ENCODE assay signal across 9 mouse cellular contexts in the genomic region with DNA sequence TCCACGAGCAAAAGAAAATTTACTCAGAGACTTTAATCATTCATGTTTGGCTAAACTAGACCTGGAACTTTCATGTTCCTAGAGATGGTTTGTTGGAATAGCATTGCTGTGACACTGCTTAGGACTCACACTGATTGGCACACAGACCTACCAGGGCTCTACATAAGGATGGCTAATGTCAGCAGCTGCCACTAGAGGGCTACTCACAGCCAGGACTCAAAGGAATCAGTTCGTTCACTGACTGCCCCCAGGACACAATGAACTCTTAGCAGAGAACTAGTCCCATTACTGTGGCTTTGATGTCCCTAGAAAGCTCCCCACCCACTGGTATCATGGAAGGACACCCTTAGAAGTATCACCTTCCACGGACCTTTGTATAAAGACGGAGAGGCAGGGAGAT.
DNase-seq lines count a peak whose midpoint lies in the region; ATAC-seq and TF ChIP-seq lines count a peak whose summit lies in the region.
"Had no signal": no experiment of that assay in that cellular context is flagged by ENCODE, and none has a peak within 500 bp of the region (broad histone marks: within the 10 kb centered on the region; RNA-seq: fewer than 3 reads in every experiment).

No protein-coding gene starts in this region.

- no peak overlapping the region for H3K27ac ChIP-seq in kidney, embryonic 16.5 days (ENCODE audit: low read length)
- no peak overlapping the region for H3K27ac ChIP-seq in CH12.LX (ENCODE audit: insufficient read depth, low read depth)
- H3K27ac ChIP-seq: limb, embryonic 15.5 days had no signal

- no peak overlapping the region for H3K9ac ChIP-seq in kidney, embryonic 16.5 days (replicated peaks; ENCODE audit: low read length)
- H3K9ac ChIP-seq in CH12.LX (ENCODE audit: insufficient read depth, low read depth): no peak overlapping the region
- H3K9ac ChIP-seq: limb, embryonic 15.5 days had no signal

- 0 out of 2 replicates have a peak, but pooled peaks cover 5% of the 10 kb centered on the region for H3K4me1 ChIP-seq in kidney, embryonic 16.5 days (ENCODE audit: insufficient read depth, low read length)
- H3K4me1 ChIP-seq in CH12.LX (ENCODE audit: control insufficient read depth in 1 of 2, insufficient read depth in 2 of 2): no peaks in the 10 kb centered on the region
- H3K4me1 ChIP-seq: limb, embryonic 15.5 days had no signal

- peak; percentile 37 for TF ChIP-seq RAD21 in CH12.LX (IDR thresholded peaks at IDR 0.05; ENCODE audit: low read depth, low read length)

- H3K36me3 ChIP-seq in kidney, embryonic 16.5 days (ENCODE audit: insufficient read depth, low read length): no peaks in the 10 kb centered on the region
- H3K36me3 ChIP-seq in CH12.LX (replicated peaks in 1 of 2; ENCODE audit: control insufficient read depth in 1 of 2, insufficient read depth in 1 of 2, low read length in 1 of 2): no peaks in the 10 kb centered on the region
- H3K36me3 ChIP-seq: limb, embryonic 15.5 days had no signal

- no peak for TF ChIP-seq EP300 in CH12.LX (IDR thresholded peaks at IDR 0.05; ENCODE audit: low read length)

- no peak for ATAC-seq in kidney, embryonic 16.5 days (ENCODE audit: low FRiP score, low TSS enrichment)
- ATAC-seq in inflammation-experienced regulatory T-cells, adult 6 months: no peak

- peaks cover 2% of the 10 kb centered on the region; the same call in 1 of the 2 replicates for H3K27me3 ChIP-seq in kidney, embryonic 16.5 days (ENCODE audit: insufficient read depth, low read length)
- no peaks in the 10 kb centered on the region for H3K27me3 ChIP-seq in CH12.LX (replicated peaks)
- H3K27me3 ChIP-seq: limb, embryonic 15.5 days had no signal

- peak; percentile 63 to 72 for TF ChIP-seq CTCF in CH12.LX (conservative IDR thresholded peaks at IDR 0.05 in 1 of 2, IDR thresholded peaks at IDR 0.05 in 1 of 2; ENCODE audit: low read depth in 2 of 2, low read length in 2 of 2)

- H3K9me3 ChIP-seq in kidney, embryonic 16.5 days (ENCODE audit: low read length): no peaks in the 10 kb centered on the region
- H3K9me3 ChIP-seq in CH12.LX (replicated peaks; ENCODE audit: low read length): no peaks in the 10 kb centered on the region
- H3K9me3 ChIP-seq: limb, embryonic 15.5 days had no signal

- no peaks in the 10 kb centered on the region for H3K79me2 ChIP-seq in CH12.LX (replicated peaks; ENCODE audit: control insufficient read depth, extremely low read depth, insufficient read depth, poor library complexity, severe bottlenecking)

- H3K4me2 ChIP-seq in kidney, embryonic 16.5 days (replicated peaks; ENCODE audit: low read depth, low read length): no peak overlapping the region
- H3K4me2 ChIP-seq in CH12.LX (ENCODE audit: insufficient read depth, low read depth, poor library complexity, severe bottlenecking): no peak overlapping the region
- H3K4me2 ChIP-seq: limb, embryonic 15.5 days had no signal

- no peak overlapping the region for H3K4me3 ChIP-seq in kidney, embryonic 16.5 days (ENCODE audit: low read length)
- H3K4me3 ChIP-seq in CH12.LX (replicated peaks in 1 of 3; ENCODE audit: low read depth in 2 of 3, low read length in 2 of 3, poor library complexity in 1 of 3): no peak overlapping the region
- H3K4me3 ChIP-seq: limb, embryonic 15.5 days had no signal

- peak; percentile 14 for DNase-seq in kidney, adult 18-20 months
- DNase-seq in CH12.LX (ENCODE audit: extremely low read depth) (peak; percentile 48), ZHBTc4 (ENCODE audit: low read depth, low spot score) (peak; percentile 79)
- DNase-seq in kidney, postnatal 36 days: peak; percentile 23 to 44
- DNase-seq in gastrocnemius, postnatal 4 days (ENCODE audit: low spot score in 2 of 2): no peak
- DNase-seq in urinary bladder, postnatal 14 days (ENCODE audit: low spot score): no peak

- no peak for TF ChIP-seq POLR2A in CH12.LX (IDR thresholded peaks at IDR 0.05; ENCODE audit: low read depth, low read length)

- 22% methylated on average over 4 of the region's 4 CpGs for WGBS in kidney, embryonic 16.5 days

- in situ Hi-C loops in CH12.LX (cut with MboI; ENCODE audit: low pct_ligation_motif_present, low pct_unique_long_range_greater_than_20kb, low sequenced_read_pairs): no loop called here

- dilution Hi-C loops in CH12.LX (cut with MboI; ENCODE audit: extremely low pct_ligation_motif_present, extremely low pct_unique_long_range_greater_than_20kb, low sequenced_read_pairs): no loop called here

TF ChIP-seq in CH12.LX, 34 proteins besides CTCF, POLR2A, EP300 and RAD21:
- TF ChIP-seq SMC3 (IDR thresholded peaks at IDR 0.05; ENCODE audit: low read depth, low read length) (peak; percentile 59), GABPA (IDR thresholded peaks at IDR 0.05; ENCODE audit: insufficient replicate concordance, low read depth, low read length) (no peak)
TF ChIP-seq in CH12.LX: peak in this region for 1.

Comparison
In these comparisons a context has a peak if more than half of its experiments do, and no peak if none do; other contexts are left out.
1. DNase-seq: peak in kidney, adult 18-20 months (single experiment), CH12.LX (single experiment), ZHBTc4 (single experiment) and kidney, postnatal 36 days (2 of 2); none in gastrocnemius, postnatal 4 days (0 of 2) and urinary bladder, postnatal 14 days (single experiment).